9 mouse cellular contexts compared by ENCODE assay signal in the genomic region with DNA sequence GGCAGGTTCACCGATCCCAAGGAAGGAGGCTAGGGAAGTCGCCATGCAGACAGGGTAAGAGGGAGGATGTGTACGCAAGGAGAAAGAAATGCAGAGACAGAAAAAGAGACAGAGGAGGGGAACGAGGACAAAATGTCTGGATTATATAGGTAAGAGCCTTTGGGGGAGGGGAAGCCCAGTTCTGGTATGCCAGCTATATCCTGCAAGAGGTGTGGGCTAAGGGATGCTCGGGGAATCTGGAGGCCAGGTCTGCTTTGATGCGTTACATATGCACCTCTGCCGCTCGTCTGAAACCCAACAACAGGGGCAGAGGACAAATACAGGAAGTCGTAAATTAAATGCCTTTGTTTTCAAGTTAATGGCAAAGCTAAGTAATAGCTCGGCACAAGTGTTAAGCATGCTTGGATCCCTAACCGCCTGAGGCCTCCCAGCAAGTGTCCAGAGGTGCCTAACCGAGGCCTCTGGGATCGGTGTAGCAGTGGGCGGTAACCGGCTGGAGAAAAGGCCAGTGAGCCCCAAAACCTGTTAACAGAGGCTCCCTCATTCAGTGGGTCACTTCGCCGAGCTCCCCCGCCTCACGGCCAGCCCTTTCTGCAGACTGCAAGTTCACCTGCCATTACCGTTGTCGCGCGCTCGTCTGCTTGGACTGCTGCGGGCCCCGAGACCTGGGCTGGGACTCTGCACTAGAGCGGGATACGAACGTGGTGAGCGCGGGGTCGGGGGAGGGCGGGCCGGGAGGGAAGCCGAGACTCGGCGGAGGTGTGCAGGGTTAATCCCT. TPM values are rescaled to one million over a fixed set of nuclear protein-coding genes. Genes with fewer than 3 reads are reported as not detected.
DNase-seq lines count a peak whose midpoint lies in the region; ATAC-seq and TF ChIP-seq lines count a peak whose summit lies in the region.
"Had no signal": no experiment of that assay in that cellular context is flagged by ENCODE, and none has a peak within 500 bp of the region (broad histone marks: within the 10 kb centered on the region; RNA-seq: fewer than 3 reads in every experiment).

No protein-coding gene starts in this region.

- peak overlapping the region; percentile 69 for H3K9ac ChIP-seq in lung, embryonic 14.5 days
- peak overlapping the region; percentile 62 for H3K9ac ChIP-seq in heart, embryonic 15.5 days
- H3K9ac ChIP-seq in limb, embryonic 15.5 days: peak overlapping the region; percentile 48
- peak overlapping the region; percentile 72 for H3K9ac ChIP-seq in neural tube, embryonic 15.5 days (replicated peaks)

- no peaks in the 10 kb centered on the region for H3K9me3 ChIP-seq in lung, embryonic 14.5 days (ENCODE audit: low read depth, low read length)
- H3K9me3 ChIP-seq in heart, embryonic 15.5 days (replicated peaks): no peaks in the 10 kb centered on the region
- H3K9me3 ChIP-seq in limb, embryonic 15.5 days: no peaks in the 10 kb centered on the region
- no peaks in the 10 kb centered on the region for H3K9me3 ChIP-seq in neural tube, embryonic 15.5 days (replicated peaks)

- peak overlapping the region; percentile 97 for H3K4me2 ChIP-seq in lung, embryonic 14.5 days
- H3K4me2 ChIP-seq in heart, embryonic 15.5 days: peak overlapping the region; percentile 91
- H3K4me2 ChIP-seq in limb, embryonic 15.5 days: peak overlapping the region; percentile 89
- peak overlapping the region; percentile 89 for H3K4me2 ChIP-seq in neural tube, embryonic 15.5 days

- H3K27ac ChIP-seq in lung, embryonic 14.5 days (ENCODE audit: low read depth): peak overlapping the region; percentile 98
- 0 out of 2 replicates have a peak overlapping the region, but pooled peaks have one; percentile 4 for H3K27ac ChIP-seq in cerebellum, adult 2 months (ENCODE audit: insufficient read depth, low read length)
- peak overlapping the region; percentile 77 for H3K27ac ChIP-seq in heart, embryonic 15.5 days
- peak overlapping the region; percentile 97 for H3K27ac ChIP-seq in limb, embryonic 15.5 days
- peak overlapping the region; percentile 92 for H3K27ac ChIP-seq in neural tube, embryonic 15.5 days (replicated peaks)

- peak overlapping the region; percentile 68 for H3K4me3 ChIP-seq in lung, embryonic 14.5 days (ENCODE audit: low read depth, low read length)
- H3K4me3 ChIP-seq in cerebellum, adult 2 months (replicated peaks; ENCODE audit: insufficient read depth, low read depth, low read length): peak overlapping the region; percentile 62
- peak overlapping the region; percentile 77 for H3K4me3 ChIP-seq in heart, embryonic 15.5 days
- peak overlapping the region; percentile 72 for H3K4me3 ChIP-seq in limb, embryonic 15.5 days
- H3K4me3 ChIP-seq in neural tube, embryonic 15.5 days (replicated peaks): peak overlapping the region; percentile 82

- H3K27me3 ChIP-seq in lung, embryonic 14.5 days (ENCODE audit: insufficient read depth, low read length): no peaks in the 10 kb centered on the region
- no peaks in the 10 kb centered on the region for H3K27me3 ChIP-seq in cerebellum, adult 2 months (ENCODE audit: control insufficient read depth, insufficient read depth, low read length)
- peaks cover 14% of the 10 kb centered on the region; the same call in 1 of the 2 replicates for H3K27me3 ChIP-seq in heart, embryonic 15.5 days
- H3K27me3 ChIP-seq in limb, embryonic 15.5 days: no peaks in the 10 kb centered on the region
- H3K27me3 ChIP-seq in neural tube, embryonic 15.5 days (replicated peaks): peaks cover 43% of the 10 kb centered on the region

- ATAC-seq in lung, embryonic 14.5 days (ENCODE audit: insufficient read depth): peak; percentile 46
- peak; percentile 29 for ATAC-seq in heart, embryonic 15.5 days (replicated peaks; ENCODE audit: insufficient number of reproducible peaks, insufficient read depth, low FRiP score, low read depth)
- ATAC-seq in limb, embryonic 15.5 days (ENCODE audit: insufficient number of reproducible peaks, low FRiP score, low TSS enrichment, low read depth): peak; percentile 26
- ATAC-seq in neural tube, embryonic 15.5 days (ENCODE audit: low FRiP score): peak; percentile 73

- H3K4me1 ChIP-seq in lung, embryonic 14.5 days (ENCODE audit: insufficient read depth): peaks cover 30% of the 10 kb centered on the region
- H3K4me1 ChIP-seq in cerebellum, adult 2 months (ENCODE audit: control insufficient read depth, insufficient read depth, low read length): peaks cover 3% of the 10 kb centered on the region; the same call in 1 of the 2 replicates
- peaks cover 52% of the 10 kb centered on the region for H3K4me1 ChIP-seq in heart, embryonic 15.5 days (replicated peaks)
- H3K4me1 ChIP-seq in limb, embryonic 15.5 days: peaks cover 66% of the 10 kb centered on the region
- H3K4me1 ChIP-seq in neural tube, embryonic 15.5 days: peaks cover 58% of the 10 kb centered on the region

- no peak for TF ChIP-seq POLR2A in cerebellum, adult 2 months (IDR thresholded peaks at IDR 0.05; ENCODE audit: borderline replicate concordance, insufficient read depth, low read length)

- no peak for DNase-seq in lung, embryonic 14.5 days
- no peak for DNase-seq in lung, postnatal 14 days
- peak in 1 of 2 experiments; percentile 62 for DNase-seq in cerebellum, adult 2 months
- DNase-seq in right cerebral cortex, postnatal 36 days (ENCODE audit: low spot score in 2 of 2): no peak
- no peak for DNase-seq in layer of hippocampus, postnatal 14 days (ENCODE audit: low spot score in 2 of 2)

- whole genome bisulfite sequencing in lung, embryonic 14.5 days: 5% methylated on average over 37 of the region's 37 CpGs
- 14% methylated on average over 37 of the region's 37 CpGs for WGBS in cerebellum, adult 2 months
- WGBS in heart, embryonic 15.5 days: 9% methylated on average over 37 of the region's 37 CpGs
- WGBS in limb, embryonic 15.5 days: 3% methylated on average over 37 of the region's 37 CpGs
- WGBS in neural tube, embryonic 15.5 days: 4% methylated on average over 37 of the region's 37 CpGs

- H3K36me3 ChIP-seq in lung, embryonic 14.5 days (ENCODE audit: insufficient read depth): peaks cover 26% of the 10 kb centered on the region
- H3K36me3 ChIP-seq in heart, embryonic 15.5 days: peaks cover 18% of the 10 kb centered on the region
- peaks cover 18% of the 10 kb centered on the region for H3K36me3 ChIP-seq in limb, embryonic 15.5 days
- H3K36me3 ChIP-seq in neural tube, embryonic 15.5 days: peaks cover 17% of the 10 kb centered on the region

- TF ChIP-seq CTCF in lung, embryonic 14.5 days (IDR thresholded peaks at IDR 0.05; ENCODE audit: low read depth): no peak
- TF ChIP-seq CTCF in cerebellum, adult 2 months (IDR thresholded peaks at IDR 0.05; ENCODE audit: borderline replicate concordance, insufficient read depth, low read depth, low read length): no peak

RNA-seq across cellular contexts. Expression of a gene that starts 2.4 kb away (rescaled TPM):
- 51.3 and 54.1 TPM in 2 replicates for polyA plus RNA-seq in lung, embryonic 14.5 days (2014; fragmentation: Nextera tagmentation; extraction: Ambion mirVana)
- polyA plus RNA-seq in cerebellum, adult 2 months (2012; rRNA removed): 30.3 and 32.3 TPM in 2 replicates
- polyA plus RNA-seq in heart, embryonic 15.5 days (2015; fragmentation: Nextera tagmentation; extraction: Ambion mirVana): 45.3 and 54.8 TPM in 2 replicates
- polyA plus RNA-seq in limb, embryonic 15.5 days (2015; fragmentation: Nextera tagmentation; extraction: Ambion mirVana): 89.7 and 95.4 TPM in 2 replicates
- 41.2 and 46.1 TPM in 2 replicates for polyA plus RNA-seq in neural tube, embryonic 15.5 days (2015; fragmentation: Nextera tagmentation; extraction: Ambion mirVana)
- 10 to 100 TPM; 14.5 to 16.0 TPM for total RNA-seq in layer of hippocampus, postnatal 14 days (2021)

RNA-seq across cellular contexts. Expression of a gene that starts 6.6 kb away (rescaled TPM):
- polyA plus RNA-seq in lung, embryonic 14.5 days (2014; fragmentation: Nextera tagmentation; extraction: Ambion mirVana): 1.1 and 1.2 TPM in 2 replicates
- 1.6 and 2.3 TPM in 2 replicates for polyA plus RNA-seq in cerebellum, adult 2 months (2012; rRNA removed)
- polyA plus RNA-seq in heart, embryonic 15.5 days (2015; fragmentation: Nextera tagmentation; extraction: Ambion mirVana): 0.40 and 1.7 TPM in 2 replicates
- 1.0 and 1.3 TPM in 2 replicates for polyA plus RNA-seq in limb, embryonic 15.5 days (2015; fragmentation: Nextera tagmentation; extraction: Ambion mirVana)
- polyA plus RNA-seq in neural tube, embryonic 15.5 days (2015; fragmentation: Nextera tagmentation; extraction: Ambion mirVana): 1.6 and 2.6 TPM in 2 replicates
- 1 to 10 TPM; 2.0 to 3.7 TPM for total RNA-seq in layer of hippocampus, postnatal 14 days (2021)
- total RNA-seq: common myeloid progenitor, adult 5-6 weeks had no signal

RNA-seq across cellular contexts. Expression of a gene that starts 9.3 kb away (rescaled TPM):
- 38.2 and 39.0 TPM in 2 replicates for polyA plus RNA-seq in lung, embryonic 14.5 days (2014; fragmentation: Nextera tagmentation; extraction: Ambion mirVana)
- 123 and 127 TPM in 2 replicates for polyA plus RNA-seq in cerebellum, adult 2 months (2012; rRNA removed)
- 41.4 and 43.0 TPM in 2 replicates for polyA plus RNA-seq in heart, embryonic 15.5 days (2015; fragmentation: Nextera tagmentation; extraction: Ambion mirVana)
- 35.9 and 37.3 TPM in 2 replicates for polyA plus RNA-seq in limb, embryonic 15.5 days (2015; fragmentation: Nextera tagmentation; extraction: Ambion mirVana)
- polyA plus RNA-seq in neural tube, embryonic 15.5 days (2015; fragmentation: Nextera tagmentation; extraction: Ambion mirVana): 112 and 125 TPM in 2 replicates
- 10 to 100 TPM; 63.0 to 64.1 TPM for total RNA-seq in layer of hippocampus, postnatal 14 days (2021)

RNA-seq across cellular contexts. Expression of a gene that starts 11.7 kb away (rescaled TPM):
- polyA plus RNA-seq in lung, embryonic 14.5 days (2014; fragmentation: Nextera tagmentation; extraction: Ambion mirVana): 32.9 and 34.6 TPM in 2 replicates
- 64.1 and 70.7 TPM in 2 replicates for polyA plus RNA-seq in cerebellum, adult 2 months (2012; rRNA removed)
- 26.4 and 30.5 TPM in 2 replicates for polyA plus RNA-seq in heart, embryonic 15.5 days (2015; fragmentation: Nextera tagmentation; extraction: Ambion mirVana)
- 40.4 and 44.1 TPM in 2 replicates for polyA plus RNA-seq in limb, embryonic 15.5 days (2015; fragmentation: Nextera tagmentation; extraction: Ambion mirVana)
- polyA plus RNA-seq in neural tube, embryonic 15.5 days (2015; fragmentation: Nextera tagmentation; extraction: Ambion mirVana): 67.5 and 77.9 TPM in 2 replicates
- total RNA-seq in layer of hippocampus, postnatal 14 days (2021): 10 to 100 TPM; 28.7 to 34.5 TPM

RNA-seq across cellular contexts. Expression of a gene that starts 11.7 kb away (rescaled TPM):
- 22.9 and 23.0 TPM in 2 replicates for polyA plus RNA-seq in lung, embryonic 14.5 days (2014; fragmentation: Nextera tagmentation; extraction: Ambion mirVana)
- polyA plus RNA-seq in cerebellum, adult 2 months (2012; rRNA removed): 21.2 and 21.5 TPM in 2 replicates
- 14.7 and 19.5 TPM in 2 replicates for polyA plus RNA-seq in heart, embryonic 15.5 days (2015; fragmentation: Nextera tagmentation; extraction: Ambion mirVana)
- polyA plus RNA-seq in limb, embryonic 15.5 days (2015; fragmentation: Nextera tagmentation; extraction: Ambion mirVana): 25.9 and 26.0 TPM in 2 replicates
- 46.9 and 53.9 TPM in 2 replicates for polyA plus RNA-seq in neural tube, embryonic 15.5 days (2015; fragmentation: Nextera tagmentation; extraction: Ambion mirVana)
- total RNA-seq in layer of hippocampus, postnatal 14 days (2021): 10 to 100 TPM; 16.7 to 17.8 TPM

Comparison
In these comparisons a context has a peak if more than half of its experiments do, and no peak if none do; other contexts are left out.
1. H3K27ac ChIP-seq: peak in every context shown above with its lines; median percentile 98 in lung, embryonic 14.5 days; 97 in limb, embryonic 15.5 days; 92 in neural tube, embryonic 15.5 days; 77 in heart, embryonic 15.5 days; 4 in cerebellum, adult 2 months.